Mouse (Mus musculus) testis, adult 2 months (tissue): Measurements from ENCODE around the gene Zscan26.

ENCODE experiments used
- CTCF ChIP-seq: fragments of 200-500 bp; IDR thresholded peaks from 2 replicates; pipeline ENCODE4 v1.5.1; 2012; ENCODE audit warnings: low read depth, mild to moderate bottlenecking, inconsistent platforms, low read length, moderate library complexity; ENCODE audit not compliant: control insufficient read depth, insufficient read depth, insufficient replicate concordance
- POLR2A ChIP-seq: fragments of 200-500 bp; IDR thresholded peaks from 2 replicates; pipeline ENCODE4 v1.6.1; 2012; ENCODE audit warnings: low read depth, mild to moderate bottlenecking, inconsistent platforms, low read length, moderate library complexity; ENCODE audit not compliant: control insufficient read depth

GRCm38 (mm10) chr13:21441207-21441572 is 12.3 kb downstream of the Zscan26 start:
- TF ChIP-seq CTCF (no peak), POLR2A (no peak)
